Mouse (Mus musculus) gastrocnemius, postnatal 4 days (tissue): ENCODE results near the gene Wwox. TPM values are rescaled to one million over a fixed set of nuclear protein-coding genes. Genes with fewer than 3 reads are reported as not detected.

Source experiments
- DNase-seq, 2 experiments: peaks; one replicate each; pipeline ENCODE4 v3.0.0; 2021 to 2022; ENCODE audit warnings: low spot score in 2 of 2, mixed read lengths in 2 of 2
- total RNA-seq, 2 experiments: library from RNA; stranded (reverse); gene quantifications; 2 replicates each; pipeline ENCODE4 v1.2.3; 2021

Gene Wwox
- total RNA-seq, 2 experiments from 2014 or later: 10.9 to 11.5 TPM

GRCm38 (mm10) chr8:114956377-114957168, 517.1 kb downstream of the Wwox start:
- no peak for DNase-seq

DNA sequence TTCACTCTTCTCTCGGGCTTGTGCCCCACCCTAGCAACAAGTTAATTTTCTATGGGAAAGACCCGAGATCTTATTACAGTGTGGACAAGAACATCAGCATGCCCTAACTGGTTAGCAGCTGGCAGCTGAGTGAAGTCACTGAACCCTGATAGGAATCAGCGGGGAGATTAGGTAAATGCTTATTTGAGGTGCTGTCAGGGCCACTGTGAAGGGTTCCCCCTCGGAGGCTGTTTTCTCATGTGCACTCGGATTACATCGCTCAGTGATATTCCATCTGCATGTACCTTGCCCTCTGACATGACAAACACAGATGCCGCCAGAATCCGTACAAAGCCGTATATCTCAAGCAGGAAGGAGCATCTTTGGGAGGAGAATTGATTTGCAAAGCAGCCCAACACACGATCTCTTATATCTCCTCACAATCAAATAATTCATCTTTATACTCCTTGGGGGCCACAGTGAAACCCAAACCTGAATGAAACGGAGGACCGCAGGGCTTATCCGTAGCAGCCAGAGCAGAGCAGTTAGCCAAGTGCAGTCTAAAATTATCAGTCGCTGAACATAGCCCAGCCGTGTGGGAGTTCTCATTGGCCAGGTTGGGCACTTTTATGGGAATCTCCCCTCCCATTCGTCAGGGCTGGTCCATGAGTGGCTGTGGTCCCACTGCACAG, 519.1 kb downstream of the Wwox start:
- DNase-seq: no peak

DNA sequence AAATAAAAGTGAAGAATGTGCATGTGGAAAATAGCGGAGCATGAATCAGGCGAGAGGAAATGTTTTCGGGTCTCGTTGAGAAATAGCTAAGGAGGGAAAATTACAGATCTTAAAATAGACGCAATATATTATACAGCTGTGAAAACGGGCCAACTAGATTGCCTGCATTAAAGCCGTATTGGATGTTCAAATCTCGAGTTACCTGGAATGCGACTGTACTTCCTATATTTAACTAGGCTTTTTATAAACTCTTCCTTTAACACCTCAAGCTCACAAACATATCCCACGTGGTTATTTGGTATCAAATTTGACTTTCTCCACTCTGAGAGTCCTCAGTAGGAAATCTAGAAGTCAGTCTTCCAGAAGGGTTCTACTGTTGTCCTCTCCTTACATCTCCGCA, 520.0 kb downstream of the Wwox start:
- no peak for DNase-seq

DNA sequence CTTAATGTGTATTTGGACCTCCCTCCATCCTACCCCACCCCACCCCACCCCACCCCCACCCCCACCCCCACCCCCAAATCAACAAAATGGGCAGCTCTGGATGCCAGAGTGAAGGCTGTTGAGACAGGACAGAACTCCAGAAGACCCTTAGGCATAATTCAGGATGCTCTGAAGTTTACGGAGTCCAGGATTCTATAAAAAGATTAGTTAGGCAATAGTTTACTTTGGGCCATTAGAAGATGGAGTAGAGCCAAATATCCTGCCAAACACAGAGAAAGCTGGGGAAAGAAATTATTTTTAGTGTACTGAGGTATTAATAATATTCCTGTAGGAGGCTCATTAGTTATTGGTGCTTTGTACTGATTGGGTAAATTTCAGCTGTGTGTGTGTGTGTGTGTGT, 523.0 kb downstream of the Wwox start:
- DNase-seq: no peak

- DNase-seq: no peak
These were observed 523.8 kb downstream of the Wwox start for GRCm38 (mm10) chr8:114963282-114963681.

DNA sequence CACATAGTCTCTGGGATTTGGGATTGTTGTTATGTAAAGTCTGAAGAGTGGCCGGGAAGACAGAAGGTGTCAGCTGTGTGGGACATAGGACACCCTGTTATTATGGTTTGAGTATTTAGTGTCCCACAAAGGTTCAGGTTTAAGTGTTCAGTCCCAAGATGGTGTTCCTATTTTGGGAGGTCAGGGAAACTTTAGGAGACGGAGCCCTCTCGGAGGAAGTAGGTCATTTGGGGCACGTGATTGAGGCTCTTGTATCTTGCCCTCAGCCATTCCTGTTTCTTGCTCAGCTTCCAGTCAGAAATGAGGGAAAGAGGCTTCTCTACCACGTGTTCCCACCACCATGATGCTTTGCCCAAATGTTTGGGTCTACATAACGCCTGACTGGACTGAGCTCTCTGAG, 524.8 kb downstream of the Wwox start:
- DNase-seq: no peak

DNA sequence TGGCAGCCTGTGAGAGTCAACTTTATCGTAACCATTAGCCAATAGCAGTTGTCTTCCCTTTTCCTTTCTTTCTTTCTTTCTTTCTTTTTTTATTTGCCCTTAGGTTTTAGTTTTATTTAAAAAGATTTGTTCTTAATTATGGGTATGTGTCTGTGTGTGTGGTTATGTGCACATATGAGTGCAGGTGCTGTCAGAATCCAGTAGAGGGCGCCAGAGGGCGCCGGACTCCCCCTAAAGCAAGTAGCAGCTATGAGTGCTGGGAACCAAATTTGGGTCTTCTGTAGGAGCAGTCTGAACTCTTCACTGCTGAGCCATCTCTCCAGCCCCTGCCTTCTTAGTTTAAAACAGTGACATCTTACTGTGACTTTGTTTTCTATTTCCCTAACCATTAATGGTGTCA, 529.4 kb downstream of the Wwox start:
- DNase-seq: no peak

DNA sequence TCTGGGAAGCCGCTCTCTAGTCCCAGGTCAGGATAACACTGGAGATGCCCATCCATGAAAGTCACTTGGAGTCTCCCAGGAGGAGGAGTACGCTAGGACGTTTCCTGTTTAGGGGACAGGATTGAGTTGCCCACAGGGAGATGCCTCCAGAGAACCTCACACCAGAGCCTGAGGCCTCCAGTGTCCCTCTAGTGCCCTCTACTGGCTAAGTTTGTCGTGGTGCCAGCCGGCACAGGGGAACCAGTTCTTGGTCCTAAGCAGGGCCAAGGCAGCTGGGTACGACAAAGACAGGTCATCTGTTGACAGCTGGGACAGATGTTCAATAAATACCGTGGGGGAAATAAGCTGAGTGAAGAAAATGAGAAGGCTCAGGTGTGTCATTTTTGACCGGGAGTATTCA, 531.9 kb downstream of the Wwox start:
- peak; percentile 28 to 62 for DNase-seq

GRCm38 (mm10) chr8:114973002-114973461, 533.6 kb downstream of the Wwox start:
- DNase-seq: no peak

GRCm38 (mm10) chr8:114974336-114974950, 535.0 kb downstream of the Wwox start:
- DNase-seq: no peak

- DNase-seq: no peak
These were observed 538.3 kb downstream of the Wwox start for GRCm38 (mm10) chr8:114977746-114978145.

GRCm38 (mm10) chr8:114978206-114978960, 538.9 kb downstream of the Wwox start:
- DNase-seq: no peak

- DNase-seq: no peak
These were observed 540.2 kb downstream of the Wwox start for GRCm38 (mm10) chr8:114979671-114980070.

DNA sequence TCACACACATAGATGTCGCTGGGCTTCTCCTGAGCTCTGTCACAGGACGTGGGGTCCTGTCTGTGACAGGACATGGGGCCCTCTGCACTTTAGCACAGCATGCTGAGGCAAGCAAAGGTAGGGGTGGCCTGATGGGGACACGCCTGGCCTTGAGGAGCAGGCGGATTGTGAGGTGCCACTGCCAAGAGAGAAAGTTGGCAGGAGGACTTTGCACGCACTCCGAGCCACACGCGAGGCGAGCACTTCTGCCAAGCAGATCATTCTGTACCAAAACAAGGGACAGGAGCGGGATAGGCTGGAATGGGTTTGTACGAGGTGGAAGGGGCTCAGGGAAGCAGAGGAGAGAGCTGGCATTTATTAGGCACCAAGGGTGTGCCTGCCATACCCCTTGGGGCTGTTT, 543.3 kb downstream of the Wwox start:
- DNase-seq: no peak

- no peak for DNase-seq
These were observed 545.0 kb downstream of the Wwox start for GRCm38 (mm10) chr8:114984500-114984899.

GRCm38 (mm10) chr8:114985996-114986395, 546.5 kb downstream of the Wwox start:
- no peak for DNase-seq

GRCm38 (mm10) chr8:114986971-114987370, 547.5 kb downstream of the Wwox start:
- DNase-seq: no peak

- no peak for DNase-seq
These were observed 551.6 kb downstream of the Wwox start for GRCm38 (mm10) chr8:114990865-114991613.

- DNase-seq: no peak
These were observed 561.3 kb downstream of the Wwox start for GRCm38 (mm10) chr8:115000736-115001135.

GRCm38 (mm10) chr8:115005021-115005420, 565.6 kb downstream of the Wwox start:
- no peak for DNase-seq

- peak in 1 of 2 experiments; percentile 18 for DNase-seq
These were observed 567.1 kb downstream of the Wwox start for GRCm38 (mm10) chr8:115006561-115006960.
